Comparison of ENCODE assay signal across 24 mouse cellular contexts in genomic region chr10:128326825-128327224, GRCm38 (mm10). TPM values are rescaled to one million over a fixed set of nuclear protein-coding genes. Genes with fewer than 3 reads are reported as not detected.
DNase-seq lines count a peak whose midpoint lies in the region; ATAC-seq and TF ChIP-seq lines count a peak whose summit lies in the region.
"Had no signal": no experiment of that assay in that cellular context is flagged by ENCODE, and none has a peak within 500 bp of the region (broad histone marks: within the 10 kb centered on the region; RNA-seq: fewer than 3 reads in every experiment).

No protein-coding gene starts in this region.

- H3K27me3 ChIP-seq in E14TG2a.4 (ENCODE audit: insufficient read depth, low read length), result no peaks in the 10 kb centered on the region
- no peaks in the 10 kb centered on the region for H3K27me3 ChIP-seq in kidney, embryonic 15.5 days
- H3K27me3 ChIP-seq: embryonic facial prominence, embryonic 12.5 days; forebrain, embryonic 13.5 days; forebrain, embryonic 15.5 days had no signal

- 0 out of 2 replicates have a peak overlapping the region, but pooled peaks have one; percentile 10 for H3K4me3 ChIP-seq in E14TG2a.4 (replicated peaks; ENCODE audit: low read length)
- H3K4me3 ChIP-seq in kidney, embryonic 15.5 days (replicated peaks), result no peak overlapping the region
- H3K4me3 ChIP-seq: embryonic facial prominence, embryonic 10.5 days; embryonic facial prominence, embryonic 12.5 days; forebrain, embryonic 13.5 days; forebrain, embryonic 15.5 days had no signal

- ATAC-seq in kidney, embryonic 15.5 days (replicated peaks; ENCODE audit: low FRiP score), result no peak
- ATAC-seq: forebrain, embryonic 13.5 days; forebrain, embryonic 15.5 days; forebrain, postnatal 0 days had no signal

- peaks cover 52% of the 10 kb centered on the region for H3K36me3 ChIP-seq in E14TG2a.4 (ENCODE audit: insufficient read depth, low read length)
- peaks cover 52% of the 10 kb centered on the region for H3K36me3 ChIP-seq in kidney, embryonic 15.5 days

- intact Hi-C loops in left cerebral cortex, postnatal 14 days (cut with DNase I), result no loop called here

- H3K4me1 ChIP-seq in E14TG2a.4 (replicated peaks; ENCODE audit: low read depth, low read length), result peaks cover 36% of the 10 kb centered on the region
- peaks cover 13% of the 10 kb centered on the region for H3K4me1 ChIP-seq in kidney, embryonic 15.5 days

- H3K9me3 ChIP-seq in E14TG2a.4 (ENCODE audit: low read length), result no peaks in the 10 kb centered on the region
- no peaks in the 10 kb centered on the region for H3K9me3 ChIP-seq in kidney, embryonic 15.5 days (replicated peaks)
- H3K9me3 ChIP-seq: embryonic facial prominence, embryonic 10.5 days; embryonic facial prominence, embryonic 12.5 days; forebrain, embryonic 13.5 days; forebrain, embryonic 15.5 days had no signal

- 94% methylated on average over 8 of the region's 8 CpGs for WGBS in kidney, embryonic 15.5 days

- DNase-seq in left cerebral cortex, adult 18-20 months (ENCODE audit: low spot score in 2 of 2), result peak; percentile 17 to 27
- DNase-seq in left cerebral cortex, postnatal 14 days (ENCODE audit: low spot score in 2 of 2), result no peak
- DNase-seq in right cerebral cortex, adult 18-20 months, result peak; percentile 26
- DNase-seq in right cerebral cortex, postnatal 14 days, result no peak
- peak; percentile 43 for DNase-seq in telencephalon, adult 2 months (ENCODE audit: low read depth, low spot score)
- DNase-seq in testis, postnatal 14 days (ENCODE audit: low spot score), result no peak
- DNase-seq: adrenal gland, adult 2 months; adrenal gland, postnatal 10 days; adrenal gland, postnatal 25 days; cerebellum, adult 11-12 months; cerebellum, adult 2 months; cerebellum, adult 9-10 months; cerebellum, postnatal 10 days; cerebellum, postnatal 25 days; forebrain, postnatal 0 days had no signal

- H3K4me2 ChIP-seq in kidney, embryonic 15.5 days, result no peak overlapping the region
- H3K4me2 ChIP-seq: embryonic facial prominence, embryonic 12.5 days; forebrain, embryonic 13.5 days; forebrain, embryonic 15.5 days had no signal

- H3K27ac ChIP-seq in kidney, embryonic 15.5 days, result no peak overlapping the region
- H3K27ac ChIP-seq: embryonic facial prominence, embryonic 10.5 days; embryonic facial prominence, embryonic 12.5 days; forebrain, embryonic 13.5 days; forebrain, embryonic 15.5 days had no signal

- no peak overlapping the region for H3K9ac ChIP-seq in kidney, embryonic 15.5 days
- H3K9ac ChIP-seq: embryonic facial prominence, embryonic 12.5 days; forebrain, embryonic 13.5 days; forebrain, embryonic 15.5 days; forebrain, postnatal 0 days had no signal

- TF ChIP-seq CTCF in E14TG2a.4 (conservative IDR thresholded peaks at IDR 0.05; ENCODE audit: low read length), result no peak

RNA-seq across cellular contexts. Expression of gene Cnpy2, which starts 4.6 kb away (rescaled TPM):
- 10 to 100 TPM; 65.8 to 68.7 TPM for total RNA-seq in left cerebral cortex, adult 18-20 months (2021)
- total RNA-seq in left cerebral cortex, postnatal 14 days (2021), result 10 to 100 TPM; 65.9 to 68.9 TPM
- polyA plus RNA-seq in kidney, embryonic 15.5 days (2015; fragmentation: Nextera tagmentation; extraction: Ambion mirVana), result 331 and 361 TPM in 2 replicates

RNA-seq across cellular contexts. Expression of gene Cs, which starts 10.7 kb away (rescaled TPM):
- total RNA-seq in left cerebral cortex, adult 18-20 months (2021), result 100 to 1,000 TPM; 222 to 232 TPM
- 100 to 1,000 TPM; 269 to 271 TPM for total RNA-seq in left cerebral cortex, postnatal 14 days (2021)
- polyA plus RNA-seq in kidney, embryonic 15.5 days (2015; fragmentation: Nextera tagmentation; extraction: Ambion mirVana), result 200 and 214 TPM in 2 replicates

RNA-seq across cellular contexts. Expression of gene Pan2, which starts 23.7 kb away (rescaled TPM):
- 10 to 100 TPM; 12.7 to 15.2 TPM for total RNA-seq in left cerebral cortex, adult 18-20 months (2021)
- total RNA-seq in left cerebral cortex, postnatal 14 days (2021), result 10 to 100 TPM; 13.3 to 13.4 TPM
- polyA plus RNA-seq in kidney, embryonic 15.5 days (2015; fragmentation: Nextera tagmentation; extraction: Ambion mirVana), result 38.4 and 41.7 TPM in 2 replicates

RNA-seq across cellular contexts. Expression of gene Il23a, which starts 28.3 kb away (rescaled TPM):
- not detected for total RNA-seq in left cerebral cortex, adult 18-20 months (2021)
- 1 to 10 TPM in 1 of 2 experiments, under 1 TPM in 1; 0.97 to 1.4 TPM for total RNA-seq in left cerebral cortex, postnatal 14 days (2021)
- polyA plus RNA-seq in kidney, embryonic 15.5 days (2015; fragmentation: Nextera tagmentation; extraction: Ambion mirVana), result 0.21 and 0.40 TPM in 2 replicates
- total RNA-seq: adrenal gland, adult 2 months; adrenal gland, postnatal 25 days; adrenal gland, postnatal 4 days; forebrain, postnatal 0 days had no signal
- polyA plus RNA-seq: adrenal gland, adult 2 months; C2C12; embryonic facial prominence, embryonic 10.5 days; embryonic facial prominence, embryonic 12.5 days; forebrain, embryonic 11.5 days; forebrain, embryonic 13.5 days; forebrain, embryonic 15.5 days; forebrain, postnatal 0 days had no signal

RNA-seq across cellular contexts. Expression of gene Coq10a, which starts 42.0 kb away (rescaled TPM):
- 10 to 100 TPM; 58.5 to 60.4 TPM for total RNA-seq in left cerebral cortex, adult 18-20 months (2021)
- total RNA-seq in left cerebral cortex, postnatal 14 days (2021), result 10 to 100 TPM; 72.0 to 74.4 TPM
- 13.7 TPM in 2 replicates for polyA plus RNA-seq in kidney, embryonic 15.5 days (2015; fragmentation: Nextera tagmentation; extraction: Ambion mirVana)

Comparison
In these comparisons a context has a peak if more than half of its experiments do, and no peak if none do; other contexts are left out.
1. DNase-seq: peak in left cerebral cortex, adult 18-20 months (2 of 2), right cerebral cortex, adult 18-20 months (single experiment) and telencephalon, adult 2 months (single experiment); none in left cerebral cortex, postnatal 14 days (0 of 2), right cerebral cortex, postnatal 14 days (single experiment) and testis, postnatal 14 days (single experiment).